ENCODE assay signal across 10 mouse cellular contexts in the genomic region with DNA sequence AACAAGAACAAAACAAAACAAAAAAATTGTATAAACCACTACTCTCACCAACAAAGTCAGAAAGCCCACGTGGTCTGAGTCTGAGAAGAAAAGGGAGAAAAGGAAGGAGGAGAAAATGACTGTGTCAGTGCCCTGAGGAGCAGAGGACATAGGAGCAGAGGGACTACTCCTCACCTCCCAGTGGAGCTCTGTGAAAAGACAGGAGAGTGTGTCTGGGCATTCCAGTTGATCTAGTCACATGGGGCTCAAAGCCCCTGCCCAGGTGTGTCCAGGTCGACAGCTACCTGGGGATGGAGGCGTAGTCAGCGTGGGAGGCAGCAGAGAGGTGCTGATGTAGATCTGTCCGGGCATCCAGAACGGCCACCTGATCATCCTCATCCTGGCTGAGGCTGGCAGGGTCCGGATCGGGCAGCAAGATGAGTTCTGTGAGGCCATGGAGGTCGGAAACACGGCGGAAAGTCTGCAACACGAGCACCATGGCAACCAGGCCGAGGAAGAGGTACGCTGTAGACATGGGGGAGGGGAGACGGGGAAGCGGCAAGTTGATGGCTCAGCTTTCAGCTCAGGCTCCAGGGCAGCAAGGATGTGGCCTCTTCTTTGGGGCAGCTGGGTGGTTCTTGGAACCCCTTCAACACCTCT. TPM values are rescaled to one million over a fixed set of nuclear protein-coding genes. Genes with fewer than 3 reads are reported as not detected.
DNase-seq lines count a peak whose midpoint lies in the region; ATAC-seq and TF ChIP-seq lines count a peak whose summit lies in the region.
"Had no signal": no experiment of that assay in that cellular context is flagged by ENCODE, and none has a peak within 500 bp of the region (broad histone marks: within the 10 kb centered on the region; RNA-seq: fewer than 3 reads in every experiment).

No protein-coding gene starts in this region.

- peak overlapping the region; percentile 7; the same call in 1 of the 2 replicates for H3K4me3 ChIP-seq in embryonic facial prominence, embryonic 13.5 days
- peak overlapping the region; percentile 6; the same call in 1 of the 2 replicates for H3K4me3 ChIP-seq in hindbrain, postnatal 0 days (ENCODE audit: low read length)
- peak overlapping the region; percentile 9; the same call in 1 of the 2 replicates for H3K4me3 ChIP-seq in olfactory bulb, adult 2 months (ENCODE audit: insufficient read depth, low read depth, low read length)

- peaks cover 3% of the 10 kb centered on the region for H3K9me3 ChIP-seq in embryonic facial prominence, embryonic 13.5 days
- H3K9me3 ChIP-seq in hindbrain, postnatal 0 days (ENCODE audit: low read length): peaks cover 2% of the 10 kb centered on the region; the same call in 1 of the 2 replicates

- no peaks in the 10 kb centered on the region for H3K36me3 ChIP-seq in embryonic facial prominence, embryonic 13.5 days
- no peaks in the 10 kb centered on the region for H3K36me3 ChIP-seq in hindbrain, postnatal 0 days (ENCODE audit: insufficient read depth, low read length)

- no peak for TF ChIP-seq CTCF in hindbrain, postnatal 0 days (IDR thresholded peaks at IDR 0.05; ENCODE audit: low read depth)
- no peak for TF ChIP-seq CTCF in olfactory bulb, adult 2 months (IDR thresholded peaks at IDR 0.05; ENCODE audit: insufficient read depth, low read depth, low read length)

- H3K27me3 ChIP-seq in embryonic facial prominence, embryonic 13.5 days: 0 out of 2 replicates have a peak, but pooled peaks cover 5% of the 10 kb centered on the region
- no peaks in the 10 kb centered on the region; the same call in 1 of the 2 replicates for H3K27me3 ChIP-seq in hindbrain, postnatal 0 days (ENCODE audit: insufficient read depth, low read length)

- peak; percentile 54 for DNase-seq in right cerebral cortex, postnatal 14 days
- no peak for DNase-seq in right cerebral cortex, adult 2 months (ENCODE audit: low spot score in 2 of 2)
- DNase-seq in hindbrain, postnatal 0 days (ENCODE audit: low spot score): peak; percentile 55
- DNase-seq in adrenal gland, postnatal 14 days: no peak
- DNase-seq in spleen, adult 18-20 months: no peak
- no peak for DNase-seq in kidney, postnatal 25 days
- DNase-seq: cerebellum, postnatal 14 days; heart, adult 11 months had no signal

- peak overlapping the region; percentile 48 for H3K4me2 ChIP-seq in embryonic facial prominence, embryonic 13.5 days
- H3K4me2 ChIP-seq in hindbrain, postnatal 0 days (ENCODE audit: low read depth, low read length): peak overlapping the region; percentile 35

- WGBS in embryonic facial prominence, embryonic 13.5 days: 8% methylated on average over 16 of the region's 16 CpGs
- 13% methylated on average over 16 of the region's 16 CpGs for WGBS in hindbrain, postnatal 0 days
- 20% methylated on average over 16 of the region's 16 CpGs for WGBS in olfactory bulb, adult 2 months

- peak overlapping the region; percentile 64 for H3K9ac ChIP-seq in embryonic facial prominence, embryonic 13.5 days
- 0 out of 2 replicates have a peak overlapping the region, but pooled peaks have one; percentile 30 for H3K9ac ChIP-seq in hindbrain, postnatal 0 days (replicated peaks; ENCODE audit: low read length)

- H3K27ac ChIP-seq in embryonic facial prominence, embryonic 13.5 days: no peak overlapping the region
- H3K27ac ChIP-seq in hindbrain, postnatal 0 days: peak overlapping the region; percentile 32; the same call in 1 of the 2 replicates
- no peak overlapping the region for H3K27ac ChIP-seq in olfactory bulb, adult 2 months (ENCODE audit: insufficient read depth, low read depth, low read length)

- TF ChIP-seq POLR2A in olfactory bulb, adult 2 months (IDR thresholded peaks at IDR 0.05; ENCODE audit: insufficient read depth, low read depth, low read length): no peak

- ATAC-seq in embryonic facial prominence, embryonic 13.5 days (ENCODE audit: insufficient number of reproducible peaks, insufficient read depth, low FRiP score, low TSS enrichment, low read depth): no peak
- peak; percentile 71 for ATAC-seq in hindbrain, postnatal 0 days

- H3K4me1 ChIP-seq in embryonic facial prominence, embryonic 13.5 days: peaks cover 10% of the 10 kb centered on the region
- no peaks in the 10 kb centered on the region for H3K4me1 ChIP-seq in hindbrain, postnatal 0 days (ENCODE audit: insufficient read depth, low read length)
- H3K4me1 ChIP-seq in olfactory bulb, adult 2 months (ENCODE audit: control insufficient read depth, insufficient read depth, low read length): peaks cover 11% of the 10 kb centered on the region

RNA-seq across cellular contexts. Expression of gene Kcnk6, which starts 7.4 kb away (rescaled TPM):
- 1.4 and 1.8 TPM in 2 replicates for polyA plus RNA-seq in embryonic facial prominence, embryonic 13.5 days (2015; fragmentation: Nextera tagmentation; extraction: Ambion mirVana)
- total RNA-seq in hindbrain, postnatal 0 days (2014; rRNA removed): 5.2 and 6.1 TPM in 2 replicates
- polyA plus RNA-seq in hindbrain, postnatal 0 days (2015; fragmentation: Nextera tagmentation; extraction: Ambion mirVana): 0.92 and 1.5 TPM in 2 replicates
- polyA plus RNA-seq in olfactory bulb, adult 2 months (2012; ENCODE audit: insufficient read depth, insufficient read length, low replicate concordance, missing spikeins): not detected in 2 replicates
- 3.0 and 4.1 TPM in 2 replicates for total RNA-seq in adrenal gland, postnatal 14 days (2021)

RNA-seq across cellular contexts. Expression of gene Catsperg1, which starts 11.0 kb away (rescaled TPM):
- 0.72 and 0.74 TPM in 2 replicates for polyA plus RNA-seq in embryonic facial prominence, embryonic 13.5 days (2015; fragmentation: Nextera tagmentation; extraction: Ambion mirVana)
- total RNA-seq in hindbrain, postnatal 0 days (2014; rRNA removed): 1.8 and 2.4 TPM in 2 replicates
- polyA plus RNA-seq in hindbrain, postnatal 0 days (2015; fragmentation: Nextera tagmentation; extraction: Ambion mirVana): 0.95 and 1.9 TPM in 2 replicates
- polyA plus RNA-seq in olfactory bulb, adult 2 months (2012; ENCODE audit: insufficient read depth, insufficient read length, low replicate concordance, missing spikeins): not detected in 2 replicates
- 0.63 and 0.79 TPM in 2 replicates for total RNA-seq in adrenal gland, postnatal 14 days (2021)

RNA-seq across cellular contexts. Expression of gene Yif1b, which starts 13.3 kb away (rescaled TPM):
- 110 and 111 TPM in 2 replicates for polyA plus RNA-seq in embryonic facial prominence, embryonic 13.5 days (2015; fragmentation: Nextera tagmentation; extraction: Ambion mirVana)
- total RNA-seq in hindbrain, postnatal 0 days (2014; rRNA removed): 125 and 131 TPM in 2 replicates
- polyA plus RNA-seq in hindbrain, postnatal 0 days (2015; fragmentation: Nextera tagmentation; extraction: Ambion mirVana): 122 and 130 TPM in 2 replicates
- polyA plus RNA-seq in olfactory bulb, adult 2 months (2012; ENCODE audit: insufficient read depth, insufficient read length, low replicate concordance, missing spikeins): not detected in 2 replicates
- total RNA-seq in adrenal gland, postnatal 14 days (2021): 77.1 and 81.0 TPM in 2 replicates

RNA-seq across cellular contexts. Expression of gene 2200002D01Rik, which starts 23.4 kb away (rescaled TPM):
- polyA plus RNA-seq in embryonic facial prominence, embryonic 13.5 days (2015; fragmentation: Nextera tagmentation; extraction: Ambion mirVana): 2.2 and 4.4 TPM in 2 replicates
- total RNA-seq in hindbrain, postnatal 0 days (2014; rRNA removed): not detected in 2 replicates
- 0.91 and 1.4 TPM in 2 replicates for polyA plus RNA-seq in hindbrain, postnatal 0 days (2015; fragmentation: Nextera tagmentation; extraction: Ambion mirVana)
- polyA plus RNA-seq in olfactory bulb, adult 2 months (2012; ENCODE audit: insufficient read depth, insufficient read length, low replicate concordance, missing spikeins): not detected in 2 replicates
- 2.4 and 2.7 TPM in 2 replicates for total RNA-seq in adrenal gland, postnatal 14 days (2021)

RNA-seq across cellular contexts. Expression of gene Psmd8, which starts 44.4 kb away (rescaled TPM):
- 252 and 273 TPM in 2 replicates for polyA plus RNA-seq in embryonic facial prominence, embryonic 13.5 days (2015; fragmentation: Nextera tagmentation; extraction: Ambion mirVana)
- total RNA-seq in hindbrain, postnatal 0 days (2014; rRNA removed): 320 and 323 TPM in 2 replicates
- 285 and 286 TPM in 2 replicates for polyA plus RNA-seq in hindbrain, postnatal 0 days (2015; fragmentation: Nextera tagmentation; extraction: Ambion mirVana)
- not detected in 2 replicates for polyA plus RNA-seq in olfactory bulb, adult 2 months (2012; ENCODE audit: insufficient read depth, insufficient read length, low replicate concordance, missing spikeins)
- total RNA-seq in adrenal gland, postnatal 14 days (2021): 212 and 215 TPM in 2 replicates

Comparison
In these comparisons a context has a peak if more than half of its experiments do, and no peak if none do; other contexts are left out.
1. DNase-seq: peak in right cerebral cortex, postnatal 14 days (single experiment) and hindbrain, postnatal 0 days (single experiment); none in right cerebral cortex, adult 2 months (0 of 2), adrenal gland, postnatal 14 days (single experiment), spleen, adult 18-20 months (0 of 2) and kidney, postnatal 25 days (0 of 2).
2. Peak in every context shown above with its lines, with median percentiles within 50 percentile points of each other: H3K4me3 ChIP-seq.